Comparison of ENCODE assay signal across 17 mouse cellular contexts in the genomic region with DNA sequence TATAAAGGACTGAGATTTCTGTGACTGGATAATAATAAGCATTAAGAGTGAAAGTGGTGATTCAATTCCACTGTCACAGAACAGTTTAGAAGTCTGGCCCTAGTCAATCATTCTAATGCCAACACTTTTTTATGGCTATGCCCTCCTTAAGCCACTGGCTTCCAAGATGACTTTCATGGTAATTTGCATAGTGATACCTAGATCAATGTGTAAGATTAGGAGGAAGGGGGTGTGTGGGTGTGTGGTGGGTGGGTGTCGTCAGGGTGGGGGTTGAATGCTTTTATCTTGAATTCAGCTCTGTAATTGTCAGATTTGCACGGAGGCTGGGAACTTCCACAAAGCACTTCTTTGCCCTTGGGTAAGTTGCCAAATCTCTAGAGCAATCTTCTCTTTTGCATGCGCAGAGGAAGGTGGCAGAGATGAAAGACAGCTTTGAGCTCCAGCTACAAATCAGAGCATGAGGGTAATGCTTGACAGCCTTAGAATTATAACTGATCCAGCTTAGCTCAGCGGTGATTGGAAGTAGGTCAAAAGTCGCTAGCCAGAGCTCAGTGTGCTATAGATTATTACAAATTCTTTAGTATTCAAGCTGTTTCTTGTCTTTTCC.
DNase-seq lines count a peak whose midpoint lies in the region; ATAC-seq lines count a peak whose summit lies in the region.
"Had no signal": no experiment of that assay in that cellular context is flagged by ENCODE, and none has a peak within 500 bp of the region (broad histone marks: within the 10 kb centered on the region; RNA-seq: fewer than 3 reads in every experiment).

No protein-coding gene starts in this region.

- no peaks in the 10 kb centered on the region for H3K36me3 ChIP-seq in forebrain, embryonic 13.5 days (ENCODE audit: poor library complexity, severe bottlenecking)
- no peaks in the 10 kb centered on the region for H3K36me3 ChIP-seq in forebrain, embryonic 10.5 days (replicated peaks)
- no peaks in the 10 kb centered on the region for H3K36me3 ChIP-seq in limb, embryonic 10.5 days
- H3K36me3 ChIP-seq: limb, embryonic 12.5 days; neural tube, embryonic 12.5 days had no signal

- H3K27ac ChIP-seq in forebrain, embryonic 13.5 days = no peak overlapping the region
- H3K27ac ChIP-seq in forebrain, embryonic 10.5 days = no peak overlapping the region
- H3K27ac ChIP-seq in limb, embryonic 10.5 days = no peak overlapping the region
- H3K27ac ChIP-seq: limb, embryonic 12.5 days; neural tube, embryonic 12.5 days had no signal

- no peak overlapping the region for H3K4me3 ChIP-seq in forebrain, embryonic 13.5 days
- H3K4me3 ChIP-seq in forebrain, embryonic 10.5 days = no peak overlapping the region
- H3K4me3 ChIP-seq in limb, embryonic 10.5 days = no peak overlapping the region
- H3K4me3 ChIP-seq: limb, embryonic 12.5 days; neural tube, embryonic 12.5 days had no signal

- no peak overlapping the region for H3K4me2 ChIP-seq in forebrain, embryonic 13.5 days
- H3K4me2 ChIP-seq: limb, embryonic 12.5 days; neural tube, embryonic 12.5 days had no signal

- H3K9me3 ChIP-seq in forebrain, embryonic 13.5 days (replicated peaks) = no peaks in the 10 kb centered on the region
- H3K9me3 ChIP-seq in forebrain, embryonic 10.5 days = no peaks in the 10 kb centered on the region
- no peaks in the 10 kb centered on the region for H3K9me3 ChIP-seq in limb, embryonic 10.5 days (replicated peaks)
- H3K9me3 ChIP-seq: limb, embryonic 12.5 days; neural tube, embryonic 12.5 days had no signal

- no peak overlapping the region for H3K9ac ChIP-seq in forebrain, embryonic 13.5 days
- H3K9ac ChIP-seq: limb, embryonic 12.5 days; neural tube, embryonic 12.5 days had no signal

- 36% methylated on average over 5 of the region's 5 CpGs for WGBS in forebrain, embryonic 13.5 days
- 64% methylated on average over 5 of the region's 5 CpGs for WGBS in forebrain, embryonic 10.5 days
- 50% methylated on average over 5 of the region's 5 CpGs for WGBS in limb, embryonic 10.5 days

- H3K27me3 ChIP-seq in forebrain, embryonic 13.5 days = no peaks in the 10 kb centered on the region
- H3K27me3 ChIP-seq in forebrain, embryonic 10.5 days (ENCODE audit: poor library complexity, severe bottlenecking) = no peaks in the 10 kb centered on the region
- H3K27me3 ChIP-seq in limb, embryonic 10.5 days (ENCODE audit: low read depth, poor library complexity, severe bottlenecking) = no peaks in the 10 kb centered on the region
- H3K27me3 ChIP-seq: limb, embryonic 12.5 days; neural tube, embryonic 12.5 days had no signal

- no peak for DNase-seq in forebrain, embryonic 10.5 days (ENCODE audit: extremely low spot score, low spot score)
- peak; percentile 4 for DNase-seq in right cerebral cortex, adult 18-20 months
- DNase-seq in right cerebral cortex, postnatal 36 days (ENCODE audit: low spot score in 2 of 2) = no peak
- peak; percentile 40 for DNase-seq in lung, postnatal 14 days
- DNase-seq in urinary bladder, postnatal 36 days (ENCODE audit: low spot score in 2 of 2) = no peak
- DNase-seq in limb, embryonic 10.5 days (ENCODE audit: low spot score) = no peak
- DNase-seq in layer of hippocampus, adult 8-10 months (ENCODE audit: low spot score in 2 of 2) = no peak
- DNase-seq: B cell, adult 2 months; cerebellum, adult 9-10 months; gastrocnemius, postnatal 25 days; heart, postnatal 10 days; kidney, adult 2 months; layer of hippocampus, adult 9-11 months; right cerebral cortex, postnatal 25 days had no signal

- no peaks in the 10 kb centered on the region for H3K4me1 ChIP-seq in forebrain, embryonic 13.5 days
- H3K4me1 ChIP-seq in forebrain, embryonic 10.5 days = no peaks in the 10 kb centered on the region
- H3K4me1 ChIP-seq in limb, embryonic 10.5 days = no peaks in the 10 kb centered on the region
- H3K4me1 ChIP-seq: limb, embryonic 12.5 days; neural tube, embryonic 12.5 days had no signal

- peak; percentile 48; the same call in 1 of the 2 replicates for ATAC-seq in forebrain, embryonic 13.5 days

Comparison
In these comparisons a context has a peak if more than half of its experiments do, and no peak if none do; other contexts are left out.
1. DNase-seq: peak in right cerebral cortex, adult 18-20 months (single experiment) and lung, postnatal 14 days (single experiment); none in forebrain, embryonic 10.5 days (single experiment), right cerebral cortex, postnatal 36 days (0 of 2), urinary bladder, postnatal 36 days (0 of 2), limb, embryonic 10.5 days (single experiment) and layer of hippocampus, adult 8-10 months (0 of 2).